Mouse (Mus musculus): Measurements from ENCODE around the gene Tmem87b. TPM values are rescaled to one million over a fixed set of nuclear protein-coding genes. Genes with fewer than 3 reads are reported as not detected.

Gene Tmem87b
- total and polyA plus RNA-seq, 2 experiments from 2014 or later: 27.7 to 34.8 TPM

- no peaks in the 10 kb centered on the region for H3K9me3 ChIP-seq (ENCODE audit: low read length)
- H3K4me2 ChIP-seq (ENCODE audit: low read depth, low read length, poor library complexity, severe bottlenecking): no peak overlapping the region
- H3K9ac ChIP-seq (replicated peaks; ENCODE audit: low read length, poor library complexity, severe bottlenecking): no peak overlapping the region
- no peak for TF ChIP-seq CTCF (IDR thresholded peaks at IDR 0.05)
- H3K27ac ChIP-seq (ENCODE audit: low read depth, low read length): no peak overlapping the region
- no peaks in the 10 kb centered on the region for H3K36me3 ChIP-seq (ENCODE audit: insufficient read depth, low read length)
- WGBS: 91% methylated on average over 11 of the region's 11 CpGs
- H3K27me3 ChIP-seq (ENCODE audit: insufficient read depth, low read length): no peaks in the 10 kb centered on the region
- DNase-seq (ENCODE audit: low spot score) (no peak), ATAC-seq (ENCODE audit: low FRiP score) (no peak)
- no peak overlapping the region for H3K4me3 ChIP-seq (ENCODE audit: low read depth, low read length)
- no peaks in the 10 kb centered on the region for H3K4me1 ChIP-seq (ENCODE audit: insufficient read depth, low read length)
Observed at GRCm38 (mm10) chr2:128790875-128791614, 26.9 kb upstream of the Tmem87b start.

GRCm38 (mm10) chr2:128793958-128794357 lies 24.0 kb upstream of the Tmem87b start:
- H3K36me3 ChIP-seq (ENCODE audit: insufficient read depth, low read length): no peaks in the 10 kb centered on the region
- no peak overlapping the region for H3K27ac ChIP-seq (ENCODE audit: low read depth, low read length)
- ATAC-seq (ENCODE audit: low FRiP score) (no peak), DNase-seq (ENCODE audit: low spot score) (no peak)
- H3K27me3 ChIP-seq (ENCODE audit: insufficient read depth, low read length): no peaks in the 10 kb centered on the region
- H3K4me1 ChIP-seq (ENCODE audit: insufficient read depth, low read length): no peaks in the 10 kb centered on the region
- no peak overlapping the region for H3K9ac ChIP-seq (replicated peaks; ENCODE audit: low read length, poor library complexity, severe bottlenecking)
- H3K9me3 ChIP-seq (ENCODE audit: low read length): no peaks in the 10 kb centered on the region
- no peak overlapping the region for H3K4me2 ChIP-seq (ENCODE audit: low read depth, low read length, poor library complexity, severe bottlenecking)
- WGBS: 84% methylated on average over 6 of the region's 6 CpGs
- no peak overlapping the region for H3K4me3 ChIP-seq (ENCODE audit: low read depth, low read length)
- TF ChIP-seq CTCF (IDR thresholded peaks at IDR 0.05): no peak

GRCm38 (mm10) chr2:128796463-128796862 lies 21.5 kb upstream of the Tmem87b start:
- Histone ChIP-seq H3K9me3 (ENCODE audit: low read length) (no peaks in the 10 kb centered on the region), H3K4me1 (ENCODE audit: insufficient read depth, low read length) (no peaks in the 10 kb centered on the region), H3K27me3 (ENCODE audit: insufficient read depth, low read length) (no peaks in the 10 kb centered on the region), H3K36me3 (ENCODE audit: insufficient read depth, low read length) (no peaks in the 10 kb centered on the region), H3K27ac (ENCODE audit: low read depth, low read length) (no peak overlapping the region), H3K9ac (replicated peaks; ENCODE audit: low read length, poor library complexity, severe bottlenecking) (no peak overlapping the region), H3K4me2 (ENCODE audit: low read depth, low read length, poor library complexity, severe bottlenecking) (no peak overlapping the region), H3K4me3 (ENCODE audit: low read depth, low read length) (no peak overlapping the region)
- WGBS: 86% methylated on average over 6 of the region's 6 CpGs
- DNase-seq (ENCODE audit: low spot score) (no peak), ATAC-seq (ENCODE audit: low FRiP score) (no peak)
- no peak for TF ChIP-seq CTCF (IDR thresholded peaks at IDR 0.05)

GRCm38 (mm10) chr2:128803441-128803840 lies 14.5 kb upstream of the Tmem87b start:
- Histone ChIP-seq H3K9ac (replicated peaks; ENCODE audit: low read length, poor library complexity, severe bottlenecking) (no peak overlapping the region), H3K9me3 (ENCODE audit: low read length) (no peaks in the 10 kb centered on the region), H3K27ac (ENCODE audit: low read depth, low read length) (no peak overlapping the region), H3K36me3 (ENCODE audit: insufficient read depth, low read length) (no peaks in the 10 kb centered on the region), H3K4me3 (ENCODE audit: low read depth, low read length) (no peak overlapping the region), H3K4me2 (ENCODE audit: low read depth, low read length, poor library complexity, severe bottlenecking) (no peak overlapping the region), H3K4me1 (ENCODE audit: insufficient read depth, low read length) (no peaks in the 10 kb centered on the region), H3K27me3 (ENCODE audit: insufficient read depth, low read length) (no peaks in the 10 kb centered on the region)
- 97% methylated on average over 4 of the region's 4 CpGs for WGBS
- ATAC-seq (ENCODE audit: low FRiP score) (no peak), DNase-seq (ENCODE audit: low spot score) (no peak)
- no peak for TF ChIP-seq CTCF (IDR thresholded peaks at IDR 0.05)

- Histone ChIP-seq H3K4me2 (ENCODE audit: low read depth, low read length, poor library complexity, severe bottlenecking) (no peak overlapping the region), H3K36me3 (ENCODE audit: insufficient read depth, low read length) (no peaks in the 10 kb centered on the region), H3K9ac (replicated peaks; ENCODE audit: low read length, poor library complexity, severe bottlenecking) (no peak overlapping the region), H3K4me1 (ENCODE audit: insufficient read depth, low read length) (no peaks in the 10 kb centered on the region), H3K4me3 (ENCODE audit: low read depth, low read length) (no peak overlapping the region), H3K27ac (ENCODE audit: low read depth, low read length) (no peak overlapping the region), H3K9me3 (ENCODE audit: low read length) (no peaks in the 10 kb centered on the region), H3K27me3 (ENCODE audit: insufficient read depth, low read length) (no peaks in the 10 kb centered on the region)
- DNase-seq (ENCODE audit: low spot score) (no peak), ATAC-seq (ENCODE audit: low FRiP score) (no peak)
- WGBS: 66% methylated on average over 4 of the region's 4 CpGs
- TF ChIP-seq CTCF (IDR thresholded peaks at IDR 0.05): no peak
Observed at GRCm38 (mm10) chr2:128805341-128805740, 12.6 kb upstream of the Tmem87b start.

GRCm38 (mm10) chr2:128806561-128806960 lies 11.4 kb upstream of the Tmem87b start:
- H3K9ac ChIP-seq (replicated peaks; ENCODE audit: low read length, poor library complexity, severe bottlenecking): no peak overlapping the region
- H3K4me1 ChIP-seq (ENCODE audit: insufficient read depth, low read length): no peaks in the 10 kb centered on the region
- 79% methylated on average over 8 of the region's 8 CpGs for WGBS
- DNase-seq (ENCODE audit: low spot score) (no peak), ATAC-seq (ENCODE audit: low FRiP score) (no peak)
- H3K4me2 ChIP-seq (ENCODE audit: low read depth, low read length, poor library complexity, severe bottlenecking): no peak overlapping the region
- no peaks in the 10 kb centered on the region for H3K36me3 ChIP-seq (ENCODE audit: insufficient read depth, low read length)
- no peak overlapping the region for H3K27ac ChIP-seq (ENCODE audit: low read depth, low read length)
- no peak for TF ChIP-seq CTCF (IDR thresholded peaks at IDR 0.05)
- H3K27me3 ChIP-seq (ENCODE audit: insufficient read depth, low read length): no peaks in the 10 kb centered on the region
- no peak overlapping the region for H3K4me3 ChIP-seq (ENCODE audit: low read depth, low read length)
- H3K9me3 ChIP-seq (ENCODE audit: low read length): no peaks in the 10 kb centered on the region

All from midbrain, postnatal 0 days (tissue).